Mouse (Mus musculus): ENCODE measurements around the gene Mrpl12. TPM values are rescaled to one million over a fixed set of nuclear protein-coding genes. Genes with fewer than 3 reads are reported as not detected.

Mrpl12 gene
- total and polyA plus RNA-seq, 3 experiments = 60.3 to 363 (median 267) TPM

- H3K4me3 ChIP-seq (replicated peaks in 1 of 3; ENCODE audit: low read depth in 2 of 3, low read length in 2 of 3, poor library complexity in 1 of 3) = no peak overlapping the region
- TF ChIP-seq RCOR1 (conservative IDR thresholded peaks at IDR 0.05; ENCODE audit: low read depth, low read length) (no peak), MXI1 (IDR thresholded peaks at IDR 0.05; ENCODE audit: low read depth, low read length) (no peak), ETS1 (conservative IDR thresholded peaks at IDR 0.05; ENCODE audit: low read depth, low read length) (no peak), KAT2A (IDR thresholded peaks at IDR 0.05; ENCODE audit: insufficient replicate concordance, low read length) (no peak), NELFE (IDR thresholded peaks at IDR 0.05; ENCODE audit: low read depth, low read length) (no peak), MAFK (IDR thresholded peaks at IDR 0.05; ENCODE audit: insufficient replicate concordance, low read length) (no peak), RAD21 (IDR thresholded peaks at IDR 0.05; ENCODE audit: low read depth, low read length) (peak; percentile 98), NRF1 (IDR thresholded peaks at IDR 0.05; ENCODE audit: low read depth, low read length) (0 out of 2 replicates have a peak, but pooled peaks have one; percentile 3), MEF2A (IDR thresholded peaks at IDR 0.05; ENCODE audit: borderline replicate concordance, low read depth, low read length) (no peak), SMC3 (IDR thresholded peaks at IDR 0.05; ENCODE audit: low read depth, low read length) (peak; percentile 87), POLR2AphosphoS2 (IDR thresholded peaks at IDR 0.05; ENCODE audit: low read depth, low read length) (no peak), HCFC1 (IDR thresholded peaks at IDR 0.05; ENCODE audit: low read depth, low read length) (peak; percentile 31; the same call in 1 of the 2 replicates), MYC (IDR thresholded peaks at IDR 0.05; ENCODE audit: low read depth, low read length) (no peak), CTCF (conservative IDR thresholded peaks at IDR 0.05 in 1 of 2, IDR thresholded peaks at IDR 0.05 in 1 of 2; ENCODE audit: low read depth in 2 of 2, low read length in 2 of 2) (peak; percentile 72 to 98), MAX (IDR thresholded peaks at IDR 0.05; ENCODE audit: low read length) (no peak; the same call in 1 of the 2 replicates), POLR2A (IDR thresholded peaks at IDR 0.05; ENCODE audit: low read depth, low read length) (no peak), IRF4 (IDR thresholded peaks at IDR 0.05; ENCODE audit: low read depth, low read length) (peak; percentile 74; the same call in 1 of the 2 replicates), USF2 (conservative IDR thresholded peaks at IDR 0.05; ENCODE audit: low read depth, low read length) (no peak), EP300 (IDR thresholded peaks at IDR 0.05; ENCODE audit: low read length) (no peak), ZC3H11A (IDR thresholded peaks at IDR 0.05; ENCODE audit: low read depth, low read length) (peak; percentile 36; the same call in 1 of the 2 replicates)
- H3K27ac ChIP-seq (ENCODE audit: insufficient read depth, low read depth) = no peak overlapping the region
- dilution Hi-C loops (cut with MboI; ENCODE audit: extremely low pct_ligation_motif_present, extremely low pct_unique_long_range_greater_than_20kb, low sequenced_read_pairs) = no loop called here
- H3K36me3 ChIP-seq (replicated peaks in 1 of 2; ENCODE audit: control insufficient read depth in 1 of 2, insufficient read depth in 1 of 2, low read length in 1 of 2) = no peaks in the 10 kb centered on the region
- in situ Hi-C loops (cut with MboI; ENCODE audit: low pct_ligation_motif_present, low pct_unique_long_range_greater_than_20kb, low sequenced_read_pairs) = no loop called here
- H3K9ac ChIP-seq (ENCODE audit: insufficient read depth, low read depth) = no peak overlapping the region
- H3K79me2 ChIP-seq (replicated peaks; ENCODE audit: control insufficient read depth, extremely low read depth, insufficient read depth, poor library complexity, severe bottlenecking) = no peaks in the 10 kb centered on the region
- H3K9me3 ChIP-seq (replicated peaks; ENCODE audit: low read length) = peaks cover 3% of the 10 kb centered on the region
- no peak overlapping the region for H3K4me2 ChIP-seq (ENCODE audit: insufficient read depth, low read depth, poor library complexity, severe bottlenecking)
- peaks cover 0 to 23% of the 10 kb centered on the region in 2 experiments; a peak in 2 of 4 replicates for H3K4me1 ChIP-seq (ENCODE audit: control insufficient read depth in 1 of 2, insufficient read depth in 2 of 2)
- no peaks in the 10 kb centered on the region for H3K27me3 ChIP-seq (replicated peaks)
- DNase-seq (ENCODE audit: extremely low read depth) = peak; percentile 80
These were observed 31.2 kb downstream of the Mrpl12 start for GRCm38 (mm10) chr11:120515611-120516010.

GRCm38 (mm10) chr11:120517147-120517546 lies 32.7 kb downstream of the Mrpl12 start:
- Histone ChIP-seq H3K36me3 (replicated peaks in 1 of 2; ENCODE audit: control insufficient read depth in 1 of 2, insufficient read depth in 1 of 2, low read length in 1 of 2) (no peaks in the 10 kb centered on the region), H3K4me3 (replicated peaks in 1 of 3; ENCODE audit: low read depth in 2 of 3, low read length in 2 of 3, poor library complexity in 1 of 3) (no peak overlapping the region), H3K27ac (ENCODE audit: insufficient read depth, low read depth) (no peak overlapping the region), H3K79me2 (replicated peaks; ENCODE audit: control insufficient read depth, extremely low read depth, insufficient read depth, poor library complexity, severe bottlenecking) (no peaks in the 10 kb centered on the region), H3K4me1 (ENCODE audit: control insufficient read depth in 1 of 2, insufficient read depth in 2 of 2) (peaks cover 0 to 18% of the 10 kb centered on the region in 2 experiments; a peak in 2 of 4 replicates), H3K9me3 (replicated peaks; ENCODE audit: low read length) (peaks cover 6% of the 10 kb centered on the region), H3K9ac (ENCODE audit: insufficient read depth, low read depth) (no peak overlapping the region), H3K4me2 (ENCODE audit: insufficient read depth, low read depth, poor library complexity, severe bottlenecking) (no peak overlapping the region), H3K27me3 (replicated peaks) (no peaks in the 10 kb centered on the region)
- in situ Hi-C loops (cut with MboI; ENCODE audit: low pct_ligation_motif_present, low pct_unique_long_range_greater_than_20kb, low sequenced_read_pairs) (no loop called here), dilution Hi-C loops (cut with MboI; ENCODE audit: extremely low pct_ligation_motif_present, extremely low pct_unique_long_range_greater_than_20kb, low sequenced_read_pairs) (no loop called here)
- no peak for TF ChIP-seq PAX5 (IDR thresholded peaks at IDR 0.05; ENCODE audit: low read length)
- TF ChIP-seq USF2 (conservative IDR thresholded peaks at IDR 0.05; ENCODE audit: low read depth, low read length) = no peak
- no peak for TF ChIP-seq SIN3A (IDR thresholded peaks at IDR 0.05; ENCODE audit: low read length)
- TF ChIP-seq CHD2 (IDR thresholded peaks at IDR 0.05; ENCODE audit: low read length) = no peak
- TF ChIP-seq MXI1 (IDR thresholded peaks at IDR 0.05; ENCODE audit: low read depth, low read length) = no peak
- no peak for TF ChIP-seq POLR2AphosphoS2 (IDR thresholded peaks at IDR 0.05; ENCODE audit: low read depth, low read length)
- TF ChIP-seq TBP (conservative IDR thresholded peaks at IDR 0.05; ENCODE audit: low read depth, low read length) = no peak
- no peak for TF ChIP-seq EP300 (IDR thresholded peaks at IDR 0.05; ENCODE audit: low read length)
- no peak for TF ChIP-seq E2F4 (IDR thresholded peaks at IDR 0.05; ENCODE audit: insufficient replicate concordance, low read depth, low read length)
- TF ChIP-seq SMC3 (IDR thresholded peaks at IDR 0.05; ENCODE audit: low read depth, low read length) = no peak
- no peak for TF ChIP-seq ZKSCAN1 (IDR thresholded peaks at IDR 0.05; ENCODE audit: borderline replicate concordance, low read depth, low read length)
- TF ChIP-seq MEF2A (IDR thresholded peaks at IDR 0.05; ENCODE audit: borderline replicate concordance, low read depth, low read length) = no peak
- no peak for TF ChIP-seq MAX (IDR thresholded peaks at IDR 0.05; ENCODE audit: low read length)
- TF ChIP-seq GABPA (IDR thresholded peaks at IDR 0.05; ENCODE audit: insufficient replicate concordance, low read depth, low read length) = no peak
- TF ChIP-seq IRF4 (IDR thresholded peaks at IDR 0.05; ENCODE audit: low read depth, low read length) = no peak
- TF ChIP-seq JUND (conservative IDR thresholded peaks at IDR 0.05; ENCODE audit: low read depth, low read length) = no peak
- TF ChIP-seq NELFE (IDR thresholded peaks at IDR 0.05; ENCODE audit: low read depth, low read length) = no peak
- DNase-seq (ENCODE audit: extremely low read depth) = no peak
